Mouse (Mus musculus): ENCODE results near the gene Btnl4.
"Not testable (repeated sequence)": the region's sequence is repeated elsewhere in the genome, so short reads cannot be mapped to it uniquely, and the experiment has no call there.

- not testable (repeated sequence) for TF ChIP-seq CTCF (IDR thresholded peaks at IDR 0.05; ENCODE audit: extremely low read depth, insufficient read depth, insufficient read length, insufficient replicate concordance); POLR2A (IDR thresholded peaks at IDR 0.05; ENCODE audit: low read depth, low read length)
These were observed 11.2 kb downstream of the Btnl4 start for GRCm38 (mm10) chr17:34465906-34466305.
